Mouse (Mus musculus) heart, embryonic 16.5 days (tissue): ENCODE results near the gene Kcnj14. TPM values are rescaled to one million over a fixed set of nuclear protein-coding genes. Genes with fewer than 3 reads are reported as not detected.
A peak's percentile ranks its signal among the peaks of the same experiment; 100 is the strongest.

Experiments
- ATAC-seq: fragments of 200-750 bp; cut with Nextera tagmentation; replicated peaks from 2 replicates; pipeline ENCODE4 v1.8.0; 2017; ENCODE audit warnings: moderate number of reproducible peaks; ENCODE audit not compliant: insufficient read depth, low FRiP score; ENCODE audit errors: extremely low read depth
- H3K27ac ChIP-seq: fragments of 300-500 bp; sonication (generic); 2 replicates; pipeline ENCODE4 v1.5.1; 2014; ENCODE audit warnings: mild to moderate bottlenecking, low read length, control low read depth, moderate library complexity
- H3K27me3 ChIP-seq: fragments of 300-500 bp; sonication (generic); 2 replicates; pipeline ENCODE4 v1.6.1; 2014; ENCODE audit warnings: low read length, mixed read lengths; ENCODE audit not compliant: control insufficient read depth, insufficient read depth
- H3K36me3 ChIP-seq: fragments of 300-500 bp; sonication (generic); 2 replicates; pipeline ENCODE4 v1.6.1; 2014; ENCODE audit not compliant: control insufficient read depth, insufficient read depth
- H3K4me1 ChIP-seq: fragments of 300-500 bp; sonication (generic); 2 replicates; pipeline ENCODE4 v1.6.1; 2014; ENCODE audit warnings: low read length, mixed read lengths; ENCODE audit not compliant: control insufficient read depth, insufficient read depth
- H3K4me2 ChIP-seq: fragments of 300-500 bp; sonication (generic); 2 replicates; pipeline ENCODE4 v1.6.1; 2014; ENCODE audit warnings: low read depth, mild to moderate bottlenecking, control low read depth, low read length
- H3K4me3 ChIP-seq: fragments of 300-500 bp; sonication (generic); 2 replicates; pipeline ENCODE4 v1.5.1; 2014; ENCODE audit warnings: mild to moderate bottlenecking, control low read depth, low read length
- H3K9ac ChIP-seq: fragments of 300-500 bp; sonication (generic); 2 replicates; pipeline ENCODE4 v1.6.1; 2014; ENCODE audit warnings: low read length, control low read depth
- H3K9me3 ChIP-seq: fragments of 300-500 bp; sonication (generic); replicated peaks from 2 replicates; pipeline ENCODE4 v1.6.1; 2016; ENCODE audit warnings: low read length; ENCODE audit not compliant: control insufficient read depth
- WGBS: fragments of 180-500 bp; shearing (Covaris S2); extraction: QIAGEN DNeasy Blood & Tissue Kit; methylation state at CpG from one replicate; pipeline ENCODE4 v1.1.7; 2014; 5-methylcytosine and 5-hydroxymethylcytosine counted together
- polyA plus RNA-seq: library from polyadenylated mRNA; unstranded; fragments of >200 nt; fragmentation: Nextera tagmentation; extraction: Ambion mirVana; gene quantifications from 2 replicates; pipeline ENCODE4 v1.2.1, GENCODE M21; 2015

The Kcnj14 gene
- polyA plus RNA-seq, 1 experiment from 2014 or later: 0.50 TPM

DNA sequence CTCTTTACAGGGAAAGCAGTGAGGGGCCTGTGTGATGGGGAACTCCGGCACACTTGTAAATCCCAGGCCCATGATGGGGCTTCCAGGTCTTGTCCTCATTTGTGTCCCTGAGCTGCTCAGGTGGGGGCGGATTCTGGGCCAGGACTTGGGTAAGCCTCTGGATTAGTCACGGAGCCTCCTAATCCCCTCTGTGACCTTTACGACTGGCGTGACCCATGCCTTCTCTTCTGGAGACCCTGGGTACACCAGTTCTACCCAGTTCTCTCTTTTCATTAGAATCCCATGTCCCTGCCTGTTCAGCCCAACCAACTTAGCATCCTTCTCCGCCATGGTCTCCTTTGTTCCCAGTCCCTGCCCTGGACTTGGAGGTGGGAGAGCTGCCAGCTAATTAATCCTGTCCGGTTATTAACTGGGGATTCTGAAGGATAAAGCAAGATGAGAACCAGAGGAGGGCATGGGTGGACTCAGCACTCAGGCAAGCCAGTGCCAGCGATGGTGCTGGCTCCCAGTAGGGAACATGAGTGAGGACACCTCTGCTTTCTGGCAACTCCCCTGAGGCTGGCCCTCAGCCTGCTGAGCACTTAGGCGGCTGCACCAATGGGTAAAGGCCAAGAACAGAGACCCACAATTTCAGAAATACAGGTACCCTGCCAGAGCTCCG, 9.1 kb downstream of the Kcnj14 start:
- no peak overlapping the region for H3K27ac ChIP-seq
- H3K36me3 ChIP-seq: peaks cover 18% of the 10 kb centered on the region
- no peak overlapping the region; the same call in 1 of the 2 replicates for H3K4me2 ChIP-seq
- no peak overlapping the region for H3K9ac ChIP-seq
- H3K27me3 ChIP-seq: peaks cover 8% of the 10 kb centered on the region; the same call in 1 of the 2 replicates
- WGBS: 66% methylated on average over 10 of the region's 10 CpGs
- ATAC-seq: no peak
- no peaks in the 10 kb centered on the region for H3K9me3 ChIP-seq
- H3K4me3 ChIP-seq: no peak overlapping the region
- peaks cover 15% of the 10 kb centered on the region for H3K4me1 ChIP-seq

DNA sequence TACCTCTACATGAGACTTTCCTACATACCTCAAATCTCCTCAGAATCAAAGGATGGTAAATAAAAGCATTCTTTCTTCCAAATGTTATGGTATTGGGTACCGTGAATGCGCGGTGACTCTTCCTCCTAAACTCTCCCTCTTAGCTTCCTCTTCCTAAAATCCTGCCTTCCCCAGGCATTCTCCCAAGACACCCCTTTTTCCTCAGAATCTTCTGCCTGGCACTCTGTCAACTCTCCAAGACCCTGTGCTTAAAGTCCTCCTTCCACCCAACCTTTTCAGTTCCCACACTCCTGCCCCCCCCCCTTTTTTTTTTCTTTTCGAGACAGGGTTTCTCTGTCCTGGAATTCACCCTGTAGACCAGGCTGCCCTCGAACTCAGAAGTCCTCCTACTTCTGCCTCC, 9.7 kb downstream of the Kcnj14 start:
- ATAC-seq: no peak
- Histone ChIP-seq H3K4me3 (peak overlapping the region; percentile 28), H3K9me3 (no peaks in the 10 kb centered on the region), H3K4me1 (peaks cover 15% of the 10 kb centered on the region), H3K27me3 (peaks cover 8% of the 10 kb centered on the region; the same call in 1 of the 2 replicates), H3K27ac (no peak overlapping the region), H3K9ac (no peak overlapping the region), H3K36me3 (peaks cover 25% of the 10 kb centered on the region), H3K4me2 (peak overlapping the region; percentile 58)
- 11% methylated on average over 5 of the region's 5 CpGs for WGBS

DNA sequence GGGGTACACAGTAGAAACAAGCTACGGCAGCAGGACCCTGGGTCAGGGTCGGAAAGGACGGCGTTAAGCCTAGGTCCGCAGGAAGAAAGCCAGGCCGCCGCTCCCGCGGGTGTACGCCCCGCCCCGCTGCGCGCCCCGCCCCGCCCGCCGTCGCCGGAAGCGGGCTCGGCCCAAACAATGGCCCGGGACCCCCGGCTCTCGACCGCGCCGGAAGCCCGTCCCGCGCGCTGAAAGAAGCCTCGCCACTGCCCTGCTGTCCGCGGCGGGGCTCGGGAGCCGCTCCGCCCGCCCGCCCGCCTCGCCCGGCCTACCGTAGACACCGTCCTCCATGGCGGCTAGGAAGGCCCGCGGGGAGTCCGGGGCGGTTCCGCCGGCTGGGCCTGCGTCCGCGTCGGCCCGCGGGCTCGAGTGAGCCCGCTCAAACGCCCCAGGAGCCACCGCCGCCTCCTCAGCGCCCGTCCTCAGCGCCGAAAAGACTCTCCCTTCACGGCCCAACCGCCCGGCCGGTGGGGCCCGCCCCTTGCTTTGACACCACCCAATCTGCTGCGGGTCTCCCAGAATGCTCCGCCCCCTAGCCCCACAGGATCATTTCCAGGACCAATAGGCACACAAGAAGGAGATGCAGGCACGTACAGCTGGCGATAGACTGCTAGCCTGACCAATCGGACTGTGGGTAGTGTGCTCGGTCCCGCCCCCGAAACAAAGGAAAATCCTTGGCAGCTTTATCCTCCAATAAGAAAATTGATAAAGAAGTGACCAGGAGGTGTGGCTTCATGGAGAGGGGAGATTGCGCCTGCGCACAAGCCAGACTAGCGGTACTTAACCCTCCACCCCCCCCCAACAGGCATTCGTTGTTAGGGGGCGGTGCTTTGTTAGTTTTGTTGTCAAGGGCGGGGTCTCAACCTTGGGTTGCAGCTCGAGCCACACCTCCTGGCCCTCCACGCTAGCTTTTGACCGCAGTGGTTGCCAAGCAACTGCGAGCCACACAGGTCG, 10.5 kb downstream of the Kcnj14 start, which contains the start of gene Cyth2:
Cyth2 (minus strand) TSS at position 795 of the 993 bp plus-strand sequence.
- peak; percentile 99 for ATAC-seq
- H3K9ac ChIP-seq: peak within 1 kb of the TSS; percentile 100
- peak within 1 kb of the TSS; percentile 100 for H3K27ac ChIP-seq
- H3K4me1 ChIP-seq: peaks cover 19% of the 10 kb centered on the region
- H3K27me3 ChIP-seq: peaks cover 8% of the 10 kb centered on the region; the same call in 1 of the 2 replicates
- peak within 1 kb of the TSS; percentile 85 for H3K4me2 ChIP-seq
- H3K9me3 ChIP-seq: no peaks in the 10 kb centered on the region
- WGBS: under 1% methylated on average over 78 of the region's 92 CpGs
- peaks cover 32% of the 10 kb centered on the region for H3K36me3 ChIP-seq
- H3K4me3 ChIP-seq: peak within 1 kb of the TSS; percentile 99

DNA sequence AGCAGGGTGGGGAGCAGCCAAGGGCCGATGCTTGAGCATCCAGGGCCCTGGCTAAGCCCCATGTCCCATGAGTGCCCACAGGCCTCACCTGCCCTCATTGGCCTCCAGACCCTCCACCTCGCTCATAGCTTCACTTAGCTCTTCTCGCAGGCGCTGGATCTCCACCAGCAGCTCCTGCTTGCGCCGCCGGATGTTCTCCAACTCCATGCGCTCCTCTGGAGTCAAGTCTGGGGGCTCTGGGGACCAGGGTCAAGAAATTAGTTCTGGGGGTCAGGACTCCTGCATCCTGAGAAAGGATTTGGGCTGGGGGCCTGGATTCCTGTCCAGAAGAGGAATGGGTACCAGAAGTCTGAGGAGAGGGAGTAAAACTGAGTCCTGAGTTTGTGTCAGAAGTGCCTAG, 11.7 kb downstream of the Kcnj14 start:
- ATAC-seq: no peak
- Histone ChIP-seq H3K4me2 (peak overlapping the region; percentile 85), H3K27me3 (no peaks in the 10 kb centered on the region), H3K27ac (no peak overlapping the region), H3K4me1 (peaks cover 19% of the 10 kb centered on the region), H3K9me3 (no peaks in the 10 kb centered on the region), H3K9ac (peak overlapping the region; percentile 100), H3K36me3 (peaks cover 43% of the 10 kb centered on the region), H3K4me3 (peak overlapping the region; percentile 99)
- WGBS: 86% methylated on average over 8 of the region's 8 CpGs

DNA sequence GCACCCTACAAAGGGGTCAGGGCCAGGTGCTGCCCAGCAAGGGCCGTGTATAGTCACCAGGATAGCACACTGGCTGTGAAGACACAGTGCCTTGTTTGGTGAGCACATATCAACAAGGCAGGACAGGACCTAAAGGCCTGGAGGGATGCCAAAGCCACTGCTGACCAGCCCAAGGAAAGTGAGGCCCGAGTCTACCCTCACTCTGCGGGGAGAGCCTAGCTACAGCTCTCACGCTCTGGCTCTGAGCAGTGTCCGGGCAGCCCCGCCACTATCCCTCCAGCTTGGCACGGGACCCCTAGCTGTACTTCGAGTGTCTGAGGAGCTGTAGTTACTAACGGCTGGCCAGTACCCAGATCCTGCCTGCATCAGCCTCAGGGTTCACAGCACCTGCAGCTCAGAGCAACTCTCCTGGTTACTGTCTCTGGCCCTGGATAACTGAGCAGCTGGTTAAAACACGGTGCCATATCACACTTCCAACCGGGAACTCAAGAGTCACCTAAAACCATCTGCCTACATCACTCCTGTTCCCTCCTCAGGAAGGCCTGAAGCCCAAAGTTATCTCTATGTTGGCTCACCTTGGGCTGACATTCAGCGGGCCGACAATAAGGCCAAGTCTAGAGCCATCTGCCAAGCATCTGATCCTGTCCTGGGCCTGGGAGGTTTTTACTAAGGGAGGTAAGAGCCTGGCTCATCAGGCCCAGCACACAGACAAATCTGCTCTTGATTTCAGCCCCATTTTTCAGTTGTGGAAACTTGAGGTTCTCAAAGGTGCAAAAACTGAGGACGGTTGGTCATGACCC, 15.1 kb downstream of the Kcnj14 start:
- H3K9ac ChIP-seq: no peak overlapping the region

DNA sequence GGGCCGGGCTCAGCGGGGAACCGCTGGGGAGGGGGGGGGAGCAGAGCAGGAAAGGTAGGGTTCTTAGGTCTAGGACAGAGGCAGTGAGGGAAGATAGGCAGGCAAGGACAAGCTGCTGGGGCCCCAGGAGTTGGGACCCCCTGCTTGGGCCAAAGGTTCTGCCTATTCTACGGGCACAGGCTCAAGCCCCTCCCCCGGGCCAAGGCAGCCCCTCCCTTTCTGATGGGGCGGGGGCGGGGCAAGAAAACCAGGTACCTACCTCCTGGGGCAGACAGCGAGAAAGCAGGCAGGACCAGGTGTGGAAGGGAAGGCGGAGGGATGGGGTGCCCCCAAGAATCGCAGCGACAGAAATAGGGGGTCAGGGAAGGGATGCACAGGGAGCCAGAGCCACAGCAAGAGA, 16.1 kb downstream of the Kcnj14 start:
- WGBS: 54% methylated on average over 11 of the region's 11 CpGs

More for the DNA sequence above, 15.1 kb downstream of the Kcnj14 start:
- Histone ChIP-seq H3K4me2 (no peak overlapping the region), H3K4me3 (no peak overlapping the region), H3K9me3 (no peaks in the 10 kb centered on the region), H3K4me1 (peaks cover 12% of the 10 kb centered on the region), H3K27me3 (no peaks in the 10 kb centered on the region), H3K27ac (no peak overlapping the region), H3K36me3 (peaks cover 55% of the 10 kb centered on the region)
- no peak for ATAC-seq
- 69% methylated on average over 14 of the region's 14 CpGs for WGBS

DNA sequence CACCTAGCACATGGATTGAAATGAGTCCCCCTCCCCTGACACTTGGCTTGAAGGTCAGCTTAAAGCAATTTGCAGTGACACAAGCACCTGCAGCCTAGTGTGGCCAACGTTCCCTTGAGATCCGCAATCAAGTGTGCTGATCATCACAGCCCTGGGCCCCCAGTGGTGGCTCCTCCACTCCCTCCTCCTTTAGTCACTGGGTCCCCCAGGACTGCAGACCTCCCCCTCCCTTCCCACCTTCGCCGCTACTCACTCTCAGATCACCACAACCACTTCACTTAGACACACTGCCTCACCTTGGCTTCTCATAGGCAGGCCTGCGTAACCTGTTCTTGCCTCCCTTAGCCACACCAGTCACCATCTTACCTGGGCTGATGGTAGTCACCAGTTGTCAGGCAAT, 18.6 kb downstream of the Kcnj14 start:
- peaks cover 6% of the 10 kb centered on the region for H3K4me1 ChIP-seq
- 47% methylated on average over 5 of the region's 5 CpGs for WGBS
- no peak overlapping the region for H3K9ac ChIP-seq
- H3K4me2 ChIP-seq: no peak overlapping the region
- ATAC-seq: no peak
- no peak overlapping the region for H3K4me3 ChIP-seq
- no peaks in the 10 kb centered on the region for H3K9me3 ChIP-seq
- H3K27ac ChIP-seq: no peak overlapping the region
- no peaks in the 10 kb centered on the region for H3K27me3 ChIP-seq
- peaks cover 42% of the 10 kb centered on the region for H3K36me3 ChIP-seq

More for the DNA sequence above, 16.1 kb downstream of the Kcnj14 start:
- Histone ChIP-seq H3K27me3 (no peaks in the 10 kb centered on the region), H3K9me3 (no peaks in the 10 kb centered on the region), H3K4me3 (no peak overlapping the region), H3K4me2 (no peak overlapping the region), H3K27ac (no peak overlapping the region), H3K4me1 (peaks cover 12% of the 10 kb centered on the region), H3K36me3 (peaks cover 55% of the 10 kb centered on the region), H3K9ac (no peak overlapping the region)
- ATAC-seq: no peak

DNA sequence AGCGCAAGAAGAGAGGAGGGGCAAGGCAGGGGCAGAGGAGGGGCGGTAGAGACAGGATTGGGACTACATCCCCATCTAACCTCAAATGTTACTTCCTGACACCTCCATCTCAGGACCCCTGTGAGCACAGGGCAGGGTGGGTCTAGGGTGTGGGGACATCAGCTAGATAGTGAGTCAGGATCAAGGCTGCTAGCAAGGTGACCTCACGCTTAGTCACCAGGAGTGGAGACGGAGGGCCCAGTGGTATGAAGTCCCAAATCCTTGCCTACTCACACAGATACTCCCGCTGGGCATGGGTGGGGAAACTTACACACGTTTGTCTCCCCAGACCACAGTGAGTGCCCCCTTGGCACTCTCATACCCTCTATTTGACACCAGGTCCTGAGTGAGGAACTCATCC, 22.0 kb downstream of the Kcnj14 start:
- H3K27ac ChIP-seq: no peak overlapping the region
- 81% methylated on average over 6 of the region's 6 CpGs for WGBS
- peaks cover 12% of the 10 kb centered on the region for H3K4me1 ChIP-seq
- H3K4me3 ChIP-seq: no peak overlapping the region
- peaks cover 25% of the 10 kb centered on the region for H3K27me3 ChIP-seq
- no peaks in the 10 kb centered on the region for H3K9me3 ChIP-seq
- peaks cover 9% of the 10 kb centered on the region for H3K36me3 ChIP-seq
- H3K9ac ChIP-seq: no peak overlapping the region
- no peak for ATAC-seq
- no peak overlapping the region for H3K4me2 ChIP-seq
